Mouse (Mus musculus): ENCODE results near the gene Ttc28. TPM values are rescaled to one million over a fixed set of nuclear protein-coding genes. Genes with fewer than 3 reads are reported as not detected.

Ttc28 gene
- polyA plus RNA-seq, 1 experiment from 2014 or later = 24.7 TPM

- Histone ChIP-seq H3K4me1 (no peaks in the 10 kb centered on the region), H3K9ac (replicated peaks) (no peak overlapping the region), H3K9me3 (no peaks in the 10 kb centered on the region), H3K27me3 (no peaks in the 10 kb centered on the region), H3K4me3 (no peak overlapping the region), H3K36me3 (peaks cover 46% of the 10 kb centered on the region), H3K4me2 (replicated peaks) (no peak overlapping the region), H3K27ac (replicated peaks) (no peak overlapping the region)
- 93% methylated on average over 3 of the region's 3 CpGs for WGBS
- ATAC-seq (ENCODE audit: low FRiP score, low read depth) = no peak
Measured at GRCm38 (mm10) chr5:110890561-110890960, 11.0 kb downstream of the Ttc28 start.

DNA sequence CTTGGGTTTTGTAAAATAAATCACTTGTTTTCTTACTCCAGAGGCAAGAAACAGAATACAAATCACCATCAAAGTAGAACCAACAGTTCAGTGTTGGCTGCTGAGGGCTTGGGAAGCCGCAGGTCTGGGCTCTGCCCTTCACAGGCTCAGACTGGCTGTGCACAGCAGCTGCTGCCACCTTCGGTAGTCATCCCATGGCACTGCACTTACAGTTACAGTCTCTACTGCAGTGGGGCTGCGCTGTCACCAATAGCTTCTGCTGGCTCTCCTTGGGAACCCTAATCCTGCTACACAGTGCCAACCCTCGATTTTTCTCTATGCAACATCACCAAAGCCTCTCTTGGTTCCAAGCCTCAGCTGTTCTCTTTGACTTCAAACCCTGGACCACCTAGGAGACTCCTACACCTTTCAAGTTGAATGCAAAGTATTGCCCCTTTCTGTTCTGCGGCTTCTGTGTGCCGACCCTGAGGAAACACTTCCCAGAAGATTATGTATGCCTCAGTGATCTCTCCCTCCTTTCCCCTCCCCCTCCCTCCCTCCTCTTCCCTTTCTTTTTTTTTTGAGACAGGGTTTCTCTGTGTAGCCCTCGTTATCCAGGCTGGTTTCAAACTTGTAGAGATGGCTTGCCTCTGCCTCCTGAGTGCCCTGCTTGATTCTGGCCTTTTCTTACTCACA is 17.6 kb downstream of the Ttc28 start:
- peaks cover 19% of the 10 kb centered on the region for H3K4me1 ChIP-seq
- H3K4me2 ChIP-seq (replicated peaks) = 0 out of 2 replicates have a peak overlapping the region, but pooled peaks have one; percentile 18
- 16% methylated on average over 7 of the region's 7 CpGs for WGBS
- no peak overlapping the region for H3K4me3 ChIP-seq
- H3K27me3 ChIP-seq = no peaks in the 10 kb centered on the region
- 0 out of 2 replicates have a peak, but pooled peaks have one; percentile 27 for ATAC-seq (ENCODE audit: low FRiP score, low read depth)
- no peaks in the 10 kb centered on the region for H3K9me3 ChIP-seq
- H3K9ac ChIP-seq (replicated peaks) = no peak overlapping the region; the same call in 1 of the 2 replicates
- peaks cover 35% of the 10 kb centered on the region for H3K36me3 ChIP-seq
- H3K27ac ChIP-seq (replicated peaks) = peak overlapping the region; percentile 44

- 40% methylated on average over 7 of the region's 7 CpGs for WGBS
- Histone ChIP-seq H3K4me1 (peaks cover 19% of the 10 kb centered on the region), H3K9ac (replicated peaks) (no peak overlapping the region), H3K27me3 (no peaks in the 10 kb centered on the region), H3K27ac (replicated peaks) (no peak overlapping the region), H3K4me2 (replicated peaks) (no peak overlapping the region), H3K4me3 (no peak overlapping the region), H3K9me3 (no peaks in the 10 kb centered on the region), H3K36me3 (peaks cover 26% of the 10 kb centered on the region)
- no peak for ATAC-seq (ENCODE audit: low FRiP score, low read depth)
Measured at GRCm38 (mm10) chr5:110898169-110898568, 18.6 kb downstream of the Ttc28 start.

DNA sequence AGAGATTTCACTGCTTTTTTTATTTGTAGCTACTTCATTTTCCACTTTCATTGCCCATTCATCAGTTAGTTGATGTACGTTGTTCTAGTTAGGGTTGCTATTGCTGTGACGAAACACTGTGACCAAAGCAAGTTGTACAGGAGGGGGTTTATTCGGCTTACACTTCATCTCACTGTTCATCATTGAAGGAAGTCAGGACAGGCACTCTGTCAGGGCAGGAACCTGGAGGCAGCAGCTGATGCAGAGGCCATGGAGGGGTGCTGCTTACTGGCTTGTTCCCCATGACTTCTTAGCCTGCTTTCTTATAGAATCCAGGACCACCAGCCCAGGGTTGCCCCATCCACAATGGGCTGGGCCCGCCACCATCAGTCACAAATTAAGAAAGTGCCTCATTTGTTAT is 19.2 kb downstream of the Ttc28 start:
- H3K4me2 ChIP-seq (replicated peaks) = no peak overlapping the region
- no peak overlapping the region for H3K27ac ChIP-seq (replicated peaks)
- H3K36me3 ChIP-seq = peaks cover 19% of the 10 kb centered on the region
- H3K4me3 ChIP-seq = no peak overlapping the region
- no peak for ATAC-seq (ENCODE audit: low FRiP score, low read depth)
- no peak overlapping the region for H3K9ac ChIP-seq (replicated peaks)
- no peaks in the 10 kb centered on the region for H3K27me3 ChIP-seq
- 90% methylated on average over 4 of the region's 4 CpGs for WGBS
- H3K9me3 ChIP-seq = no peaks in the 10 kb centered on the region
- H3K4me1 ChIP-seq = peaks cover 19% of the 10 kb centered on the region

GRCm38 (mm10) chr5:110900331-110900730 is 20.7 kb downstream of the Ttc28 start:
- Histone ChIP-seq H3K27ac (replicated peaks) (no peak overlapping the region), H3K36me3 (peaks cover 9% of the 10 kb centered on the region), H3K4me2 (replicated peaks) (no peak overlapping the region), H3K27me3 (no peaks in the 10 kb centered on the region), H3K4me1 (peaks cover 19% of the 10 kb centered on the region), H3K9ac (replicated peaks) (no peak overlapping the region), H3K4me3 (no peak overlapping the region), H3K9me3 (0 out of 2 replicates have a peak, but pooled peaks cover 1% of the 10 kb centered on the region)
- no peak for ATAC-seq (ENCODE audit: low FRiP score, low read depth)

DNA sequence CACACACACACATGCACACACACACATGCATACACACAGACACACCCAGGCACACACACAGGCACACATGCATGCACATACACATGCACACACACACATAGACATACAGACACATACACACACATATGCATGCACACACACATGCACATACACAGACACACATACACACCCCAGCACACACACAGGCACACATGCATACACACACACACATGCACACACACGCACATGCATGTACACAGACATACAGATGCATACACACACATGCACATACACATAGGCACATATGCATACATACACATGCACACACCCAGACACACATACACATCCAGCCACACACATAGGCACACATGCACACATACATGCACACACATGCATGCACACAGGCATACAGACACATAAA is 27.1 kb downstream of the Ttc28 start:
- WGBS = 96% methylated on average over 1 of the region's 1 CpGs

GRCm38 (mm10) chr5:110908879-110909278 is 29.3 kb downstream of the Ttc28 start:
- H3K9ac ChIP-seq (replicated peaks) = no peak overlapping the region
- no peak overlapping the region for H3K4me2 ChIP-seq (replicated peaks)
- no peak for ATAC-seq (ENCODE audit: low FRiP score, low read depth)
- 0 out of 2 replicates have a peak, but pooled peaks cover 5% of the 10 kb centered on the region for H3K9me3 ChIP-seq
- H3K4me1 ChIP-seq = no peaks in the 10 kb centered on the region
- no peak overlapping the region for H3K27ac ChIP-seq (replicated peaks)
- peaks cover 15% of the 10 kb centered on the region for H3K36me3 ChIP-seq
- no peaks in the 10 kb centered on the region for H3K27me3 ChIP-seq
- no peak overlapping the region for H3K4me3 ChIP-seq

More for the DNA sequence above, 27.1 kb downstream of the Ttc28 start:
- Histone ChIP-seq H3K27me3 (no peaks in the 10 kb centered on the region), H3K9me3 (0 out of 2 replicates have a peak, but pooled peaks cover 5% of the 10 kb centered on the region), H3K4me1 (no peaks in the 10 kb centered on the region), H3K4me3 (no peak overlapping the region), H3K27ac (replicated peaks) (no peak overlapping the region), H3K4me2 (replicated peaks) (no peak overlapping the region), H3K36me3 (peaks cover 15% of the 10 kb centered on the region), H3K9ac (replicated peaks) (no peak overlapping the region)
- no peak for ATAC-seq (ENCODE audit: low FRiP score, low read depth)

GRCm38 (mm10) chr5:110909955-110910589 is 30.5 kb downstream of the Ttc28 start:
- Histone ChIP-seq H3K4me2 (replicated peaks) (no peak overlapping the region), H3K4me3 (no peak overlapping the region), H3K9ac (replicated peaks) (no peak overlapping the region), H3K27ac (replicated peaks) (no peak overlapping the region), H3K27me3 (no peaks in the 10 kb centered on the region), H3K9me3 (0 out of 2 replicates have a peak, but pooled peaks cover 5% of the 10 kb centered on the region), H3K36me3 (peaks cover 12% of the 10 kb centered on the region), H3K4me1 (no peaks in the 10 kb centered on the region)
- 82% methylated on average over 4 of the region's 4 CpGs for WGBS
- ATAC-seq (ENCODE audit: low FRiP score, low read depth) = no peak

- ATAC-seq (ENCODE audit: low FRiP score, low read depth) = no peak
- no peak overlapping the region for H3K4me3 ChIP-seq
Measured at GRCm38 (mm10) chr5:110914859-110915258, 35.3 kb downstream of the Ttc28 start.

DNA sequence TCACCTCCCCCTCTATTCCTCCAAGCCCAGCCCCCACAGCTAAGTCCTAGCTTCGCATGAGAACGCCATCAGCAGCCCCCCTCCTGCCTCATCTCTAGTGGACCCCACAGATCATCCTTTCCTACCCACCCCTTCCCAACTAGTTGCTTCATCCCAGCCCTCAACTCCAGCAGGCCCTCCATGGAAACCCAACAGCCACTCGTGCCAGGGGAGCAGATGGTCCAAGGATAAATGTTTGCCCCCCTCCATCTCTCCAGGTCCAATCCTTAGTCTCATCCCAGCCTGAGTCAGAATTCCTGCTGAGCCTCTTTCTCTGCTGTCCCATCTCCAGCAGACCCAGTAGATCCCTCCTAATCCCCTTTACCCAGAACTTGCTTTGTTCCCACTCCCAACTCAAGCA is 36.6 kb downstream of the Ttc28 start:
- Histone ChIP-seq H3K27ac (replicated peaks) (no peak overlapping the region), H3K36me3 (0 out of 2 replicates have a peak, but pooled peaks cover 3% of the 10 kb centered on the region), H3K9ac (replicated peaks) (no peak overlapping the region), H3K4me2 (replicated peaks) (no peak overlapping the region), H3K9me3 (no peaks in the 10 kb centered on the region), H3K4me3 (no peak overlapping the region), H3K4me1 (no peaks in the 10 kb centered on the region), H3K27me3 (no peaks in the 10 kb centered on the region)
- ATAC-seq (ENCODE audit: low FRiP score, low read depth) = no peak
- 69% methylated on average over 3 of the region's 3 CpGs for WGBS

More at GRCm38 (mm10) chr5:110914859-110915258, 35.3 kb downstream of the Ttc28 start:
- WGBS = 87% methylated on average over 11 of the region's 11 CpGs
- H3K9me3 ChIP-seq = no peaks in the 10 kb centered on the region
- H3K36me3 ChIP-seq = 0 out of 2 replicates have a peak, but pooled peaks cover 3% of the 10 kb centered on the region
- H3K4me1 ChIP-seq = no peaks in the 10 kb centered on the region
- no peak overlapping the region for H3K4me2 ChIP-seq (replicated peaks)
- no peak overlapping the region for H3K27ac ChIP-seq (replicated peaks)
- no peaks in the 10 kb centered on the region for H3K27me3 ChIP-seq
- H3K9ac ChIP-seq (replicated peaks) = no peak overlapping the region

GRCm38 (mm10) chr5:110919541-110919940 is 39.9 kb downstream of the Ttc28 start:
- no peak for ATAC-seq (ENCODE audit: low FRiP score, low read depth)
- Histone ChIP-seq H3K9me3 (no peaks in the 10 kb centered on the region), H3K4me2 (replicated peaks) (no peak overlapping the region), H3K27me3 (no peaks in the 10 kb centered on the region), H3K9ac (replicated peaks) (no peak overlapping the region), H3K27ac (replicated peaks) (no peak overlapping the region), H3K36me3 (0 out of 2 replicates have a peak, but pooled peaks cover 3% of the 10 kb centered on the region), H3K4me1 (no peaks in the 10 kb centered on the region), H3K4me3 (no peak overlapping the region)
- 87% methylated on average over 4 of the region's 4 CpGs for WGBS

GRCm38 (mm10) chr5:110923336-110923735 is 43.7 kb downstream of the Ttc28 start:
- no peaks in the 10 kb centered on the region for H3K27me3 ChIP-seq
- H3K4me3 ChIP-seq = no peak overlapping the region
- no peaks in the 10 kb centered on the region for H3K36me3 ChIP-seq
- H3K4me2 ChIP-seq (replicated peaks) = no peak overlapping the region
- H3K27ac ChIP-seq (replicated peaks) = no peak overlapping the region
- no peaks in the 10 kb centered on the region for H3K4me1 ChIP-seq
- WGBS = 38% methylated on average over 1 of the region's 1 CpGs
- no peak for ATAC-seq (ENCODE audit: low FRiP score, low read depth)
- no peaks in the 10 kb centered on the region for H3K9me3 ChIP-seq
- no peak overlapping the region for H3K9ac ChIP-seq (replicated peaks)
